Mouse (Mus musculus) stomach, postnatal 0 days (tissue): ENCODE results near the gene Utrn. TPM values are rescaled to one million over a fixed set of nuclear protein-coding genes. Genes with fewer than 3 reads are reported as not detected.

Experiments
- ATAC-seq: fragments of 200-750 bp; cut with Nextera tagmentation; 2 replicates; pipeline ENCODE4 v1.8.0; 2017; ENCODE audit not compliant: low FRiP score, low TSS enrichment
- DNase-seq: peaks from one replicate; pipeline ENCODE4 v3.0.0-alpha.2; 2016; ENCODE audit warnings: low spot score
- H3K27ac ChIP-seq: fragments of 300-500 bp; sonication (generic); replicated peaks from 2 replicates; pipeline ENCODE4 v1.5.1; 2014; ENCODE audit warnings: mild to moderate bottlenecking, control low read depth
- H3K27me3 ChIP-seq: fragments of 300-500 bp; sonication (generic); 2 replicates; pipeline ENCODE4 v1.6.1; 2014; ENCODE audit warnings: low read length; ENCODE audit not compliant: control insufficient read depth, insufficient read depth
- H3K36me3 ChIP-seq: fragments of 300-500 bp; sonication (generic); 2 replicates; pipeline ENCODE4 v1.6.1; 2014; ENCODE audit warnings: low read length, mixed read lengths; ENCODE audit not compliant: control insufficient read depth, insufficient read depth
- H3K4me1 ChIP-seq: fragments of 300-500 bp; sonication (generic); replicated peaks from 2 replicates; pipeline ENCODE4 v1.6.1; 2014; ENCODE audit warnings: antibody characterized with exemption; ENCODE audit not compliant: control insufficient read depth, insufficient read depth
- H3K4me2 ChIP-seq: fragments of 300-500 bp; sonication (generic); replicated peaks from 2 replicates; pipeline ENCODE4 v1.6.1; 2014; ENCODE audit warnings: low read depth, mild to moderate bottlenecking, control low read depth, moderate library complexity
- H3K4me3 ChIP-seq: fragments of 300-500 bp; sonication (generic); 2 replicates; pipeline ENCODE4 v1.5.1; 2014; ENCODE audit warnings: low read depth, low read length, control low read depth
- H3K9ac ChIP-seq: fragments of 300-500 bp; sonication (generic); 2 replicates; pipeline ENCODE4 v1.6.1; 2014; ENCODE audit warnings: mild to moderate bottlenecking, low read length, control low read depth, mixed read lengths
- H3K9me3 ChIP-seq: fragments of 300-500 bp; sonication (generic); 2 replicates; pipeline ENCODE4 v1.6.1; 2016; ENCODE audit warnings: low read length; ENCODE audit not compliant: control insufficient read depth
- CTCF ChIP-seq: IDR thresholded peaks from 2 replicates; pipeline ENCODE4 v1.5.1; 2016; ENCODE audit warnings: antibody characterized with exemption, low read depth, mild to moderate bottlenecking, moderate library complexity
- EP300 ChIP-seq: optimal IDR thresholded peaks from 2 replicates; pipeline ENCODE3; 2016; ENCODE audit warnings: antibody characterized with exemption
- WGBS: fragments of 180-500 bp; shearing (Covaris S2); extraction: QIAGEN DNeasy Blood & Tissue Kit; methylation state at CpG from one replicate; pipeline ENCODE4 v1.1.7; 2014; 5-methylcytosine and 5-hydroxymethylcytosine counted together
- polyA plus RNA-seq: library from polyadenylated mRNA; unstranded; fragments of >200 nt; fragmentation: Nextera tagmentation; extraction: Ambion mirVana; gene quantifications from 2 replicates; pipeline ENCODE4 v1.2.1, GENCODE M21; 2015

The Utrn gene
- polyA plus RNA-seq, 1 experiment from 2014 or later: 40.4 TPM

GRCm38 (mm10) chr10:12713236-12713855 is 155.8 kb downstream of the Utrn start:
- H3K4me1 ChIP-seq: no peaks in the 10 kb centered on the region
- no peak overlapping the region for H3K4me3 ChIP-seq
- no peak overlapping the region for H3K27ac ChIP-seq
- no peak overlapping the region for H3K9ac ChIP-seq
- DNase-seq: no peak
- 92% methylated on average over 14 of the region's 14 CpGs for WGBS
- H3K4me2 ChIP-seq: no peak overlapping the region
- ATAC-seq: no peak
- TF ChIP-seq EP300 (no peak), CTCF (no peak)
- H3K27me3 ChIP-seq: no peaks in the 10 kb centered on the region
- no peaks in the 10 kb centered on the region for H3K9me3 ChIP-seq
- H3K36me3 ChIP-seq: peaks cover 4% of the 10 kb centered on the region; the same call in 1 of the 2 replicates

GRCm38 (mm10) chr10:12711332-12711831 is 157.8 kb downstream of the Utrn start:
- Histone ChIP-seq H3K9ac (no peak overlapping the region), H3K4me3 (no peak overlapping the region), H3K4me1 (no peaks in the 10 kb centered on the region), H3K4me2 (no peak overlapping the region), H3K27me3 (no peaks in the 10 kb centered on the region), H3K27ac (no peak overlapping the region), H3K9me3 (no peaks in the 10 kb centered on the region), H3K36me3 (peaks cover 4% of the 10 kb centered on the region; the same call in 1 of the 2 replicates)
- ATAC-seq (no peak), DNase-seq (no peak)
- WGBS: 62% methylated on average over 11 of the region's 11 CpGs
- no peak for TF ChIP-seq EP300
- no peak for TF ChIP-seq CTCF

GRCm38 (mm10) chr10:12706516-12706915 is 162.6 kb downstream of the Utrn start:
- Histone ChIP-seq H3K36me3 (no peaks in the 10 kb centered on the region), H3K27ac (no peak overlapping the region), H3K27me3 (no peaks in the 10 kb centered on the region), H3K4me3 (no peak overlapping the region), H3K4me1 (no peaks in the 10 kb centered on the region), H3K4me2 (no peak overlapping the region), H3K9me3 (no peaks in the 10 kb centered on the region), H3K9ac (no peak overlapping the region)
- DNase-seq (no peak), ATAC-seq (no peak)
- TF ChIP-seq EP300 (no peak), CTCF (no peak)
- WGBS: 86% methylated on average over 2 of the region's 2 CpGs

DNA sequence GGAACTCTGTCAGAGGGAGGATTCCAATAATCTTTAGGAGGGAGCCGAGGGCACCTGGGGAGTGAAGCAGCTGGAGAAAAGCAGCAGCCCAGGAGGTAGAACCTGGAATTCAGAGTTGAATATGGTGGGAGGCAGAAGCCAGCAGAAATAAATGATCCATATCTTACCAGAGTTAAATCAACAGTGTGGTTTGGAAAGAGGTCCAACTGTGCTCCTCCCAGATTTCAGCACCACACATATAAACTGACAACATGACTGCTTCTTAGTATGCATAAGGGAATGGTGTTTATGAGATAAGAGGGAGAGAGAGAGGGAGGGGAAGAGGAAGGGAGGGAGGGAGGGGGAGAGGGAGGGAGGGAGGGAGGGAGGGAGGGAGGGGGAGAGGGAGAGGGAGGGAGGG is 163.2 kb downstream of the Utrn start:
- no peak overlapping the region for H3K4me2 ChIP-seq
- no peaks in the 10 kb centered on the region for H3K27me3 ChIP-seq
- DNase-seq (no peak), ATAC-seq (no peak)
- no peak overlapping the region for H3K9ac ChIP-seq
- no peaks in the 10 kb centered on the region for H3K36me3 ChIP-seq
- H3K27ac ChIP-seq: no peak overlapping the region
- H3K4me1 ChIP-seq: no peaks in the 10 kb centered on the region
- H3K4me3 ChIP-seq: no peak overlapping the region
- no peaks in the 10 kb centered on the region for H3K9me3 ChIP-seq
- 73% methylated on average over 1 of the region's 1 CpGs for WGBS
- TF ChIP-seq CTCF (no peak), EP300 (no peak)

DNA sequence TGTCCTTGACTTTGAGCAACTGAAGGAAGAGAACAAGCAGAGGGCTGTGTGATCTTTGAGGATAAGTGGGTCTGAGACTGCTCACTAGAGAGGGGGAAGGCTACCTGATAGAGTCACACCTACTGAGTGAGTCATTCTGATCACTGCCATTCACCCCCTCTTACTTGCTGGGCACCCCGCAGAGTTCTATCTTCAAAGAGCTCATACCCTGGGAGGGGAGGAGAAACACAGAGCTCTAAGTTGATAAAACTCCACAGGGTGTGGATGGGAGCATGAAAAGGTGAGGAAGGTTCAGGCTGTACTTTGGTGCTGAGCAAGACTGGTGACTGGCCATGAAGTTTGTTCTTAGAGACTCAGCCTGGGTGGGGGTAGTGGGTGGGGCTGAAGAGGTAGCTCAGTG is 164.9 kb downstream of the Utrn start:
- Histone ChIP-seq H3K4me3 (no peak overlapping the region), H3K9me3 (no peaks in the 10 kb centered on the region), H3K27me3 (no peaks in the 10 kb centered on the region), H3K9ac (no peak overlapping the region), H3K27ac (no peak overlapping the region), H3K4me1 (no peaks in the 10 kb centered on the region), H3K36me3 (no peaks in the 10 kb centered on the region), H3K4me2 (no peak overlapping the region)
- TF ChIP-seq EP300: no peak
- no peak for TF ChIP-seq CTCF
- ATAC-seq: peak; percentile 89
- WGBS: 40% methylated on average over 1 of the region's 1 CpGs
- DNase-seq: peak; percentile 41

DNA sequence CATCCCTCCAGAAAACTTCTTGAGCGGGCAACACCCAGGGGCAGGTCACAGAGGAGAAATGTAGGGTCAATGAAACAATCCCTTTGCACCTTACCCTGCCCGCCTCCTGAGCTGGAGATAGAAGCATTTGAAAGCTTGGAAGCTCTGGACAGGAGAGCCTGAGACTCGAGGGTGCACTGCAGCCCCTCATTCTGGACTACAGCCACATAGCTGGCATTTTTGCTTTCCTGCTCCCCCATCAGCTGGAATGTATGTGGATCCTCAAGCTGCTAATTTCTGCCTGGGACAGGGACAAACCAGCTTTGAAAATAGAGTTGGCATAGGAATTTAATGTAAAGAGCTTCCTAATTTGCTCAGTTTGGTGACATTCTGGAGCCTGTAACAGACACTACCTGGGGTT is 165.6 kb downstream of the Utrn start:
- Histone ChIP-seq H3K27ac (no peak overlapping the region), H3K9me3 (no peaks in the 10 kb centered on the region), H3K4me2 (no peak overlapping the region), H3K9ac (no peak overlapping the region), H3K4me1 (no peaks in the 10 kb centered on the region), H3K36me3 (no peaks in the 10 kb centered on the region), H3K27me3 (no peaks in the 10 kb centered on the region), H3K4me3 (no peak overlapping the region)
- WGBS: 62% methylated on average over 3 of the region's 3 CpGs
- DNase-seq (no peak), ATAC-seq (no peak)
- TF ChIP-seq EP300: no peak
- TF ChIP-seq CTCF: no peak
